Mouse (Mus musculus) lung, adult 2 months (tissue): Measurements from ENCODE around the gene Hecw2.

ENCODE experiments used
- CTCF ChIP-seq: fragments of 200-500 bp; IDR thresholded peaks from 2 replicates; pipeline ENCODE4 v1.5.1; 2011; ENCODE audit warnings: mild to moderate bottlenecking, low read length, control low read depth; ENCODE audit not compliant: insufficient read depth
- POLR2A ChIP-seq: fragments of 200-500 bp; IDR thresholded peaks from 2 replicates; pipeline ENCODE4 v1.6.1; 2011; ENCODE audit warnings: low read depth, mild to moderate bottlenecking, control low read depth, low read length, borderline replicate concordance; ENCODE audit errors: extremely low read depth

DNA sequence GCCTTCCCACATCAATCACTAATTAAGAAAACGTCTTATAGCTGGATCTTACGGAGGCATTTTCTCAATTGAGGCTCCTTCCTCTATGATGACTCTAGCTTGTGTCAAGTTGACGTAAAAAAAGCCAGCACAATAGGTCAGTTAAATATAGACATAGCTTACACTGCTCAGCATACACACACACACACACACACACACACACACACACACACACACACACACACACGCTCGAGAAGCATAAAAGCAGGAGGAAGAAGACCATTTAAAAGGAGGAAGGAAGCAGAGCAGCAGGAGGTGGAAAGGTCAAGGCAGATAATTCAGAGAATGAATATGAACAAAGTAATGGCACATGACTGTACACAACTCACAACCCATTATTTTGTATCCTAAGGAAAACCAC is 220.0 kb downstream of the Hecw2 start:
- TF ChIP-seq POLR2A, result no peak
- no peak for TF ChIP-seq CTCF
